Mouse (Mus musculus): ENCODE results near the gene Cacna2d2.

DNA sequence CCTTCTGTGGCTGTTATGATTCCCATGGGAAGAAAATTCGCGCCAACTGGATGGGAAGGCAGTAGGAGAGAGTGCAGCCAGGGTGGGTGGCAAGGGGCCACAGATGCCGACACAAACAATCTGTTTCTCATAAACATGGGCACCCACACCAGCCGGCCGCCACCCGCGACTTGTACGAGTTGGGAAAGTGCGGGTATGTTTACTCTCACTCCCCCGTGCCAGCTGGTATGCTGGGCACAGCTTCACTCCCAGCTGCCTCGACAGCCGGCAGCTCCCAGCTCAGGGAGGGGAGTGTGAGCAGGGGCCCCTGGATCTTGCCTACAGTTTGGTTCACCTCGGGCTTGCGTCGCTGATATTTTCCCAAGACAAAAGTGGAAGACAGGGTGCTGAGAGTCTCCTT lies 57.3 kb downstream of the Cacna2d2 start:
- TF ChIP-seq TAL1 (IDR thresholded peaks at IDR 0.05; ENCODE audit: low read length) (no peak), GATA1 (IDR thresholded peaks at IDR 0.05; ENCODE audit: low read length) (no peak)
